Mouse (Mus musculus) intestine, embryonic 16.5 days (tissue): ENCODE results near the gene Phgdh. TPM values are rescaled to one million over a fixed set of nuclear protein-coding genes. Genes with fewer than 3 reads are reported as not detected.
A peak's percentile ranks its signal among the peaks of the same experiment; 100 is the strongest.

ENCODE experiments used
- ATAC-seq: fragments of 200-750 bp; cut with Nextera tagmentation; 2 replicates; pipeline ENCODE4 v1.8.0; 2017; ENCODE audit warnings: moderate TSS enrichment, moderate library complexity
- H3K27ac ChIP-seq: fragments of 300-500 bp; sonication (generic); 2 replicates; pipeline ENCODE4 v1.5.1; 2014; ENCODE audit warnings: mild to moderate bottlenecking, low read length
- H3K27me3 ChIP-seq: fragments of 300-500 bp; sonication (generic); replicated peaks from 2 replicates; pipeline ENCODE4 v1.6.1; 2014; ENCODE audit warnings: low read length, control low read depth, mixed read lengths; ENCODE audit not compliant: control insufficient read depth, insufficient read depth
- H3K36me3 ChIP-seq: fragments of 300-500 bp; sonication (generic); 2 replicates; pipeline ENCODE4 v1.6.1; 2014; ENCODE audit warnings: low read length, control low read depth; ENCODE audit not compliant: control insufficient read depth, insufficient read depth
- H3K4me1 ChIP-seq: fragments of 300-500 bp; sonication (generic); 2 replicates; pipeline ENCODE4 v1.6.1; 2014; ENCODE audit warnings: low read length, control low read depth, mixed read lengths; ENCODE audit not compliant: control insufficient read depth, insufficient read depth
- H3K4me2 ChIP-seq: fragments of 300-500 bp; sonication (generic); 2 replicates; pipeline ENCODE4 v1.6.1; 2014; ENCODE audit warnings: low read depth, low read length, control low read depth
- H3K4me3 ChIP-seq: fragments of 300-500 bp; sonication (generic); 2 replicates; pipeline ENCODE4 v1.5.1; 2014; ENCODE audit warnings: mild to moderate bottlenecking, low read length
- H3K9ac ChIP-seq: fragments of 300-500 bp; sonication (generic); 2 replicates; pipeline ENCODE4 v1.6.1; 2014; ENCODE audit warnings: low read depth, low read length
- H3K9me3 ChIP-seq: fragments of 300-500 bp; sonication (generic); 2 replicates; pipeline ENCODE4 v1.6.1; 2016; ENCODE audit warnings: low read length, control low read depth; ENCODE audit not compliant: control insufficient read depth
- WGBS: fragments of 180-500 bp; shearing (Covaris S2); extraction: QIAGEN DNeasy Blood & Tissue Kit; methylation state at CpG from one replicate; pipeline ENCODE4 v1.1.7; 2014; 5-methylcytosine and 5-hydroxymethylcytosine counted together
- polyA plus RNA-seq: library from polyadenylated mRNA; unstranded; fragments of >200 nt; fragmentation: Nextera tagmentation; extraction: Ambion mirVana; gene quantifications from 2 replicates; pipeline ENCODE4 v1.2.1, GENCODE M21; 2015

Phgdh gene
- polyA plus RNA-seq, 1 experiment from 2014 or later: 332 TPM

- WGBS: 83% methylated on average over 5 of the region's 5 CpGs
- no peak overlapping the region for H3K27ac ChIP-seq
- H3K4me3 ChIP-seq: no peak overlapping the region
- peaks cover 6% of the 10 kb centered on the region; the same call in 1 of the 2 replicates for H3K4me1 ChIP-seq
- H3K9me3 ChIP-seq: no peaks in the 10 kb centered on the region
- no peak overlapping the region for H3K4me2 ChIP-seq
- H3K36me3 ChIP-seq: no peaks in the 10 kb centered on the region
- no peak overlapping the region for H3K9ac ChIP-seq
- ATAC-seq: no peak
- H3K27me3 ChIP-seq: no peaks in the 10 kb centered on the region
Measured at GRCm38 (mm10) chr3:98374980-98375379, 35.2 kb upstream of the Phgdh start.

GRCm38 (mm10) chr3:98374062-98374719, 34.4 kb upstream of the Phgdh start:
- Histone ChIP-seq H3K36me3 (no peaks in the 10 kb centered on the region), H3K4me1 (peaks cover under 1% of the 10 kb centered on the region; the same call in 1 of the 2 replicates), H3K27ac (no peak overlapping the region), H3K4me2 (no peak overlapping the region), H3K4me3 (no peak overlapping the region), H3K9ac (no peak overlapping the region), H3K27me3 (no peaks in the 10 kb centered on the region), H3K9me3 (no peaks in the 10 kb centered on the region)
- whole genome bisulfite sequencing: 43% methylated on average over 3 of the region's 3 CpGs
- ATAC-seq: no peak

- no peak overlapping the region for H3K4me3 ChIP-seq
- no peak overlapping the region for H3K27ac ChIP-seq
- H3K9ac ChIP-seq: no peak overlapping the region
- H3K27me3 ChIP-seq: no peaks in the 10 kb centered on the region
- H3K36me3 ChIP-seq: no peaks in the 10 kb centered on the region
- H3K9me3 ChIP-seq: no peaks in the 10 kb centered on the region
- H3K4me1 ChIP-seq: no peaks in the 10 kb centered on the region
- WGBS: 89% methylated on average over 2 of the region's 2 CpGs
- H3K4me2 ChIP-seq: no peak overlapping the region
- no peak for ATAC-seq
Measured at GRCm38 (mm10) chr3:98368776-98369175, 29.0 kb upstream of the Phgdh start.

- Histone ChIP-seq H3K4me2 (no peak overlapping the region), H3K4me3 (no peak overlapping the region), H3K36me3 (no peaks in the 10 kb centered on the region), H3K9me3 (no peaks in the 10 kb centered on the region), H3K4me1 (no peaks in the 10 kb centered on the region), H3K9ac (no peak overlapping the region), H3K27me3 (no peaks in the 10 kb centered on the region), H3K27ac (no peak overlapping the region)
- WGBS: 61% methylated on average over 4 of the region's 4 CpGs
- ATAC-seq: no peak
Measured at GRCm38 (mm10) chr3:98368283-98368682, 28.5 kb upstream of the Phgdh start.

GRCm38 (mm10) chr3:98366823-98367222, 27.0 kb upstream of the Phgdh start:
- 81% methylated on average over 4 of the region's 4 CpGs for WGBS

GRCm38 (mm10) chr3:98366086-98366485, 26.3 kb upstream of the Phgdh start:
- no peak for ATAC-seq
- H3K4me3 ChIP-seq: no peak overlapping the region
- H3K9me3 ChIP-seq: no peaks in the 10 kb centered on the region
- no peaks in the 10 kb centered on the region for H3K36me3 ChIP-seq
- no peaks in the 10 kb centered on the region for H3K27me3 ChIP-seq
- no peak overlapping the region for H3K27ac ChIP-seq
- 86% methylated on average over 3 of the region's 3 CpGs for WGBS
- H3K4me1 ChIP-seq: no peaks in the 10 kb centered on the region
- H3K9ac ChIP-seq: no peak overlapping the region
- no peak overlapping the region for H3K4me2 ChIP-seq

More at GRCm38 (mm10) chr3:98366823-98367222, 27.0 kb upstream of the Phgdh start:
- ATAC-seq: no peak
- Histone ChIP-seq H3K4me2 (no peak overlapping the region), H3K4me1 (no peaks in the 10 kb centered on the region), H3K27me3 (no peaks in the 10 kb centered on the region), H3K9me3 (no peaks in the 10 kb centered on the region), H3K9ac (no peak overlapping the region), H3K27ac (no peak overlapping the region), H3K4me3 (no peak overlapping the region), H3K36me3 (no peaks in the 10 kb centered on the region)

- Histone ChIP-seq H3K9me3 (no peaks in the 10 kb centered on the region), H3K36me3 (no peaks in the 10 kb centered on the region), H3K27me3 (no peaks in the 10 kb centered on the region), H3K9ac (no peak overlapping the region), H3K4me2 (no peak overlapping the region), H3K4me1 (no peaks in the 10 kb centered on the region), H3K27ac (no peak overlapping the region), H3K4me3 (no peak overlapping the region)
- 0 out of 2 replicates have a peak, but pooled peaks have one; percentile 52 for ATAC-seq
- WGBS: 41% methylated on average over 2 of the region's 2 CpGs
Measured at GRCm38 (mm10) chr3:98362753-98363152, 23.0 kb upstream of the Phgdh start.

- WGBS: 72% methylated on average over 3 of the region's 3 CpGs
- Histone ChIP-seq H3K9ac (no peak overlapping the region), H3K4me2 (no peak overlapping the region), H3K4me1 (0 out of 2 replicates have a peak, but pooled peaks cover 3% of the 10 kb centered on the region), H3K27ac (no peak overlapping the region), H3K4me3 (no peak overlapping the region), H3K27me3 (no peaks in the 10 kb centered on the region), H3K36me3 (no peaks in the 10 kb centered on the region), H3K9me3 (no peaks in the 10 kb centered on the region)
- no peak for ATAC-seq
Measured at GRCm38 (mm10) chr3:98356632-98357370, 17.0 kb upstream of the Phgdh start.

- Histone ChIP-seq H3K36me3 (no peaks in the 10 kb centered on the region), H3K4me2 (no peak overlapping the region), H3K9me3 (no peaks in the 10 kb centered on the region), H3K9ac (no peak overlapping the region), H3K4me1 (0 out of 2 replicates have a peak, but pooled peaks cover 3% of the 10 kb centered on the region), H3K27me3 (no peaks in the 10 kb centered on the region), H3K4me3 (no peak overlapping the region), H3K27ac (no peak overlapping the region)
- ATAC-seq: no peak
- 67% methylated on average over 6 of the region's 6 CpGs for WGBS
Measured at GRCm38 (mm10) chr3:98356026-98356365, 16.2 kb upstream of the Phgdh start.
